Mouse (Mus musculus) stomach, embryonic 15.5 days (tissue): ENCODE measurements around the gene S100pbp. TPM values are rescaled to one million over a fixed set of nuclear protein-coding genes. Genes with fewer than 3 reads are reported as not detected.
A peak's percentile ranks its signal among the peaks of the same experiment; 100 is the strongest.

Experiments used
- ATAC-seq: fragments of 200-750 bp; cut with Nextera tagmentation; 2 replicates; pipeline ENCODE4 v1.8.0; 2017; ENCODE audit warnings: low read depth, moderate number of reproducible peaks, moderate TSS enrichment; ENCODE audit not compliant: insufficient read depth, low FRiP score
- H3K27ac ChIP-seq: fragments of 300-500 bp; sonication (generic); 2 replicates; pipeline ENCODE4 v1.5.1; 2015; ENCODE audit warnings: mild to moderate bottlenecking, inconsistent platforms
- H3K27me3 ChIP-seq: fragments of 300-500 bp; sonication (generic); replicated peaks from 2 replicates; pipeline ENCODE4 v1.6.1; 2015; ENCODE audit warnings: inconsistent platforms
- H3K36me3 ChIP-seq: fragments of 300-500 bp; sonication (generic); 2 replicates; pipeline ENCODE4 v1.6.1; 2015; ENCODE audit warnings: inconsistent platforms
- H3K4me1 ChIP-seq: fragments of 300-500 bp; sonication (generic); 2 replicates; pipeline ENCODE4 v1.6.1; 2015; ENCODE audit warnings: inconsistent platforms
- H3K4me2 ChIP-seq: fragments of 300-500 bp; sonication (generic); 2 replicates; pipeline ENCODE4 v1.6.1; 2015; ENCODE audit warnings: mild to moderate bottlenecking, inconsistent platforms
- H3K4me3 ChIP-seq: fragments of 300-500 bp; sonication (generic); replicated peaks from 2 replicates; pipeline ENCODE4 v1.5.1; 2015; ENCODE audit warnings: inconsistent platforms
- H3K9ac ChIP-seq: fragments of 300-500 bp; sonication (generic); 2 replicates; pipeline ENCODE4 v1.6.1; 2015; ENCODE audit warnings: inconsistent platforms
- H3K9me3 ChIP-seq: fragments of 300-500 bp; sonication (generic); 2 replicates; pipeline ENCODE4 v1.6.1; 2016; ENCODE audit warnings: inconsistent platforms
- WGBS: fragments of 180-500 bp; shearing (Covaris S2); methylation state at CpG from one replicate; pipeline ENCODE4 v1.1.7; 2015; 5-methylcytosine and 5-hydroxymethylcytosine counted together
- polyA plus RNA-seq: library from polyadenylated mRNA; unstranded; fragments of >200 nt; fragmentation: Nextera tagmentation; extraction: Ambion mirVana; gene quantifications from 2 replicates; pipeline ENCODE4 v1.2.1, GENCODE M21; 2015

The S100pbp gene
- polyA plus RNA-seq, 1 experiment from 2014 or later = 13.1 TPM

DNA sequence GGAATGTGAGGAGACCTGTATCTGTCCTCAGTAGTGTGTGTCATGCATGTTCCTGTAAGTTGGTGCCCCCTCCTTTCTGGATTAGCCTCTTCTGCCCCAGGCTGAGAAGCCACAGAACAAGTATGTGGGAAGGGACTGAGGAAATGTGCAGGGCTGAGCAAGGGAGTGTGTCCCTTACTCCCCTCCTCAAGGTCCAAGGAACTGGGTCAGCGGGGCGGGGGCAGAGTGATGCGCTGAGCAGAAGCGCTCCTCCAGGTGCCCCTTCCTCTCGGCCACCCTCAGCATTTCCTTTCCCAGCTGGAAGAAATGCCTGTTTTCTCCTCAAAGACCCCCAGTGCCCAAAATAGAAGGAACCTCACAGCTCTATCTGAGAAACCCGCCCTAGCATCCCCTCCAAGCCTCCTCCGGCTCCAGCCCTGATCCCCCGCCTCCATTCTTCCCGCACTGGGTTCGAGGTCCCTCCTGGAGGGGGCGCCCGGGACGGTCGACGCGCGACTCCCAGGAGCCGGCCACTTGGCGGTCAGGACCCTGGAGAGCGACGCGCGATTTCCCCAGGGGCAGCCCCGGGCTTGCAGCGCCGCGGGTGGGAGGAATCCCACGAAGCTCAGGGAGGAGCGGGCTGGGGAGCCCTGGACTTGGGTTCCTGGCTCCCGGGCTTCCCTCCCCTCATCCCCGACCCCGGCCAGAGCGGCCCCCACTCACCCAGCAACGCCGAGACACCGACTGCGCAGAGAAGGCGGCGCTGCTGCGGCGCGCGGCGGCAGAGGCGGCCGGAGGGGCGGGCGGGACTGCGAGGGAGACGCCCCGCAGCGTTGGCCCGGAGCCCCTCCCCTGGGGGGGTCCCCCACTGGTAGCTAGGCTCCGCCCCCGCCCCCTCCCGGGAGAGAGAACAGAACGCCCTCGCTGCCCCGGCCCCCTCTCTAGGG lies 68.7 kb downstream of the S100pbp start:
- peaks cover 34% of the 10 kb centered on the region for H3K27me3 ChIP-seq
- peak overlapping the region; percentile 44 for H3K4me3 ChIP-seq
- peaks cover 24% of the 10 kb centered on the region for H3K4me1 ChIP-seq
- H3K9me3 ChIP-seq = no peaks in the 10 kb centered on the region
- no peak overlapping the region for H3K9ac ChIP-seq
- 1% methylated on average over 54 of the region's 59 CpGs for WGBS
- H3K36me3 ChIP-seq = no peaks in the 10 kb centered on the region
- ATAC-seq = peak; percentile 40
- peak overlapping the region; percentile 93 for H3K4me2 ChIP-seq
- no peak overlapping the region for H3K27ac ChIP-seq

DNA sequence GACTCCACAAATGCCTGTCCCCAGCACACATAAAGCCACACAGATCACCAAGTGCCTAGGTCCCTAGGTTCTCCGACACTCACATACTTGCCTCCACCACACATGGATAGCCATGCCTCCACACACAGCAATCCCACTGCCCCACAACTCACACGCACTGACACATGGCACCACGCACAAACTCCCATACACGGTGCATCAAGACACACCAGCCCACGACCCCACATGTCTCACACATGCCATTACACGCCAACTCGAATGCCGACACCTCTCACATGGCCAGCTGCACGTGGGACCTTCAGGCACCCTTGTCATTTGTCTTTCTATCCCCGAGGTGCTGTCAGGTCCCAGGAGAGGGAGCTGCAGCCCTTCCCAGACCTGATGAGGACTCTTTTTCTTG lies 69.8 kb downstream of the S100pbp start:
- Histone ChIP-seq H3K4me1 (peaks cover 13% of the 10 kb centered on the region; the same call in 1 of the 2 replicates), H3K27me3 (peaks cover 28% of the 10 kb centered on the region)

DNA sequence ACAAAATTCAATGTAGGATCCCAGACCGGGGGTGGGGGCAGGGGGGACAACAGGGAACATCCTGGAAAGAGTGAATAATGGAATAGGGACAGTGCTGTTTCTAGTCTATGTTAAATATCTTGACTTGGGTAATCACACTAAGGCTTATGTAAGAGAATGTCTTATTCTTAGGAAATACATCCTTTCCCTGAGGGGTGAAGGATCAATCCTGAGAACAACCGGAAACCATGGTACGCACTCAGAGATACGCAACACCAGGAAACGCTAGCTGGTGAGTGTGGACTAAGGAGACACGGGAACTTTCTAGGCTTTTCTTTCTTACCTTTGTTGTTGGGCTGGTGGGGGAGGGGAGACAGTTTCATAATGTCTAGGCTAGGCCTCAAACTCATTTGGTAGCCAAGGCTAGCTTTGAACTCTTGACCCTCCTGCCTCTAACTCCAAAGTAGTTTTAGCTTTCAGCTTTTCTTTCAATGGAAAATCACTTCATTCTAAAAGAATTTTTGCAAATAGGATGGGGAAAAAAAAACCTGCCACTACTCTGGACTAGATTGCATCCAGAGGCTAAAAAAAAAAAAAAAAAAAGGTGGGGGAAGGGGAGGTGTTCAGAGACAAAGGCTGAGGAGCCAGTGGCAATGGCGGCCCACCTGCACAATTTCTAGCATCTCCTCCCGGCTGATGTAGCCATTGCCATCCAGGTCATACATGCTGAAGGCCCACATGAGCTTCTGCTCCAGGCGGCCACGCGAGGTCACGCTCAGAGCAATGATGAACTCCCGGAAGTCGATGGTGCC lies 71.6 kb downstream of the S100pbp start:
- H3K4me2 ChIP-seq = no peak overlapping the region
- ATAC-seq = no peak
- H3K9me3 ChIP-seq = no peaks in the 10 kb centered on the region
- H3K9ac ChIP-seq = no peak overlapping the region
- peaks cover 24% of the 10 kb centered on the region for H3K27me3 ChIP-seq
- WGBS = 87% methylated on average over 14 of the region's 14 CpGs
- H3K27ac ChIP-seq = no peak overlapping the region
- peaks cover 19% of the 10 kb centered on the region; the same call in 1 of the 2 replicates for H3K4me1 ChIP-seq
- H3K36me3 ChIP-seq = no peaks in the 10 kb centered on the region
- no peak overlapping the region for H3K4me3 ChIP-seq

More for the DNA sequence above, 69.8 kb downstream of the S100pbp start:
- Histone ChIP-seq H3K9me3 (no peaks in the 10 kb centered on the region), H3K27ac (no peak overlapping the region), H3K9ac (no peak overlapping the region), H3K4me2 (no peak overlapping the region), H3K4me3 (no peak overlapping the region), H3K36me3 (no peaks in the 10 kb centered on the region)
- WGBS = 67% methylated on average over 10 of the region's 10 CpGs
- no peak for ATAC-seq

DNA sequence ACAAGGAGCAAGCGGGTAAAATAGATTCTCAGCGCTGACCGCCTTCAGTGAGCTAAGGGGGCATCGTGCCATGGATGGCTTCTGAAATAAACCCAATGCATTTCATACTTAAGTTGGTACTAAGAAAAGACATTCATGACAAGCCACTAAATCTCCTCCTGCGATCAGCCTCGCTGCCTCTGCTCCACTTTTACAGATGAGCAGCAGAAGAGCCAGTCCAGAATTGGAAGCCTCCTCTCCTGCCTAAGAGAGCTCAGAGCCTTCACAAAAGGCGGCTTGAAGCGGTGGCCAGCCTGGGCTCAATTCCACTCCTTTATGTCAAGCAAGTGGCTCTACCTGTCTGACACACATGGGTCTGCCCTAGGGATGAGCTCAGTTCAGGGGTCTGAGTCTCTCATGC lies 72.8 kb downstream of the S100pbp start:
- peaks cover 17% of the 10 kb centered on the region for H3K27me3 ChIP-seq
- H3K9me3 ChIP-seq = no peaks in the 10 kb centered on the region
- no peak overlapping the region for H3K27ac ChIP-seq
- 90% methylated on average over 8 of the region's 8 CpGs for WGBS
- no peak overlapping the region for H3K9ac ChIP-seq
- H3K4me3 ChIP-seq = no peak overlapping the region
- no peak for ATAC-seq
- no peaks in the 10 kb centered on the region for H3K36me3 ChIP-seq
- H3K4me2 ChIP-seq = no peak overlapping the region
- peaks cover 30% of the 10 kb centered on the region for H3K4me1 ChIP-seq

DNA sequence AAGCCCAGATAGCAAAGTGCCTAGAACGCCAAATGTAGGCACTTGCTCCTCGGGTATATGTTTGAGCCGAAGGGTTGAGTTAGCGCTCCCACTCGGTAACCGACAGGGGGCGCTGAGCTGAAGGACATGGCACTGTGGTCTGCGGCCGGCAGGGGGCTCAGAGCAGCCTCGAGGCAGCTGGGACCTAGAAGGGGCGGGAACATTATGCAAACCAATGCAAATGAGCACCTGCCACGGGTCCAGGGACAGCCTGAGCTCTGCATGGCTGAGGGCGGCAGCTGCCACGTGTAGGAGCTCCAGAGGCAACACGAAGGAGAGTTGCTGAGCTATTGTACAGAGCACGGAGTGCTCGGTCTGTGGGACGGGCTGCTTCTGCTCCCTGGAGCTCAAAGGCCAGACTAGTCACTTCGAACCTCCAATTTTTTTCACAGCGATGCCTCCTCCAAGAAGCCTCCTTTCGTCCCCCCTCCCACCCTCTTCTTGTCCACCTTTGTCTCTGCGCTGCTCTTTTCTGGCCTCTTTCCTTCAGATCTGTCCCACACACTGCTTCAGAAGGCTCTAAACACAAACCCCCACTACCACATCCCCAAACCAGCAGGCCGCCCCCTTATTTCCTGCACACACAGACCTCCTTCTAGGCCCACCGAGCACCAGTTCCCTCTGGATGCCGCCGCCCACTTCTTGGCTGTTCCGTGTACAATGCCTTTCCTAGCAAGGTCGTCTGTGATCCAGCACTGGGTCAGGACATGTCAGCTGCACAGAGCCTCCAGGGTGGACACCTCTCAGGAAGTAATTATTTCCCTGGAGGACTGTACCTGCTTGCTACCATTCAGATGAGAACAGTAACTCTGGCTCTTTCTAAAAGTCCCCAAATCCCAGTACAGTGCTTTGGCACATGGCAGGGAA lies 76.2 kb downstream of the S100pbp start:
- WGBS = 33% methylated on average over 28 of the region's 28 CpGs
- H3K27ac ChIP-seq = no peak overlapping the region
- ATAC-seq = peak; percentile 70
- peaks cover 18% of the 10 kb centered on the region for H3K4me1 ChIP-seq
- no peaks in the 10 kb centered on the region for H3K27me3 ChIP-seq
- no peak overlapping the region for H3K4me3 ChIP-seq
- no peaks in the 10 kb centered on the region for H3K36me3 ChIP-seq
- H3K9ac ChIP-seq = no peak overlapping the region
- no peaks in the 10 kb centered on the region for H3K9me3 ChIP-seq
- no peak overlapping the region for H3K4me2 ChIP-seq

DNA sequence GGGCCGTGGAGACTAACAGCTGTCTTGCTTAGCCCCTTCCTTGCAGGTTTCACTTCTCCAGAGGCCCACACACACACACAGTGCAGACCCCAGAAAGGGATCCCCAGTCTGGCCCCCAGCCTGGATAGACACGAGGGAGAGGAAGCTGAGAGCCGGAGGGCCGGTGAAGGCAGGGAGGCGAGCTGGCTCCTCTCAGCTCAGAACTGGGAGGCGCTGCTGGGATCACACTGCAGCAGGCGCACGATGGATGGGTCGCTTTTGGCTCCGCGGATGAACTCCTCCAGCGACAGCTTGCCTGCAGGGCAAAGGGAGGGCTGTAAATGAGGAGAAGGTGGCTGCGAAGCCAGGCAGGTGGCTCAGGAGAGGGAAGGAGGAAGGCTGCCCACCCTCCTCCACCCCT lies 77.3 kb downstream of the S100pbp start:
- Histone ChIP-seq H3K4me1 (peaks cover 21% of the 10 kb centered on the region), H3K36me3 (no peaks in the 10 kb centered on the region), H3K27ac (0 out of 2 replicates have a peak overlapping the region, but pooled peaks have one; percentile 7), H3K9me3 (no peaks in the 10 kb centered on the region), H3K4me3 (no peak overlapping the region), H3K27me3 (no peaks in the 10 kb centered on the region), H3K4me2 (peak overlapping the region; percentile 34; the same call in 1 of the 2 replicates), H3K9ac (no peak overlapping the region)
- 61% methylated on average over 13 of the region's 13 CpGs for WGBS
- ATAC-seq = peak; percentile 32; the same call in 1 of the 2 replicates

DNA sequence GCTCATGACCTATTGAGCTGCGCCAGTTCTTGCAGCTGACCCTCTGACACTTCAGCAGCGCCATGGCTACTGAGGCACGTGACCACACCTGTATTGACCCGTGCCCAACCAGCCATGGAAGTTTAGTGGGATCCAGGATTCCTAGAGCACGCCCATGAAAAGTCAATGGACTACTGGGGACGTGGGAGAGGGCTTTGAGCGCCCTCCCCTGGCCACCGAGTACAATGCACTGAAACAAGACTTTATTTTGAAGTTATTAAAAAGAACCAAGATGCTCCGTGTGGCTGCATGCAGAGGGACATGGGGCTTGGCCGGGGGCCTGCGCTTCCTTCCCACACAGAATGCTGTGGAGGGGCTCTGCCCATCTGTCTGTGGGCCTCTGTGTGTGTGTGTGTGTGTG lies 78.2 kb downstream of the S100pbp start:
- no peaks in the 10 kb centered on the region for H3K36me3 ChIP-seq
- whole genome bisulfite sequencing = 54% methylated on average over 11 of the region's 11 CpGs

DNA sequence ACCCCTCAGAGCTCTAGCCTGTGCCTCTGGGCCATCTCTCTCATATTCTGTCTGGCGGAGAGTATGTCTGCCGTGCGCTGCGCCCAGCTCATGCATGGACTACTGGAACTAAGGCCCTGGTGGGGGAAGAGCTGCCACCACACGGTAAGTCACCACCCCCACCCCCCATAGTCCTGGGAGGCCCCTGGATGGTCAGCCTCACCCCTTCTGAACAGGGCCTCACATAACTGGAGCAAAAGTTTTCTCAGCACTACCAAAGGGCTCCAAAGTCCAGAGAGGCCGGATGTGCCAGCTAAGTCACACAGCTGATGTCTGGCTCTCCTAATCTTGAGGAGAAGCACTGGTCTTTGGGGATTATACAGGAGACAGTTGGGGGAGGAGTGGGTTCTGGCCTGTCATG lies 78.7 kb downstream of the S100pbp start:
- WGBS = 81% methylated on average over 6 of the region's 6 CpGs
- no peak overlapping the region for H3K27ac ChIP-seq
- H3K4me2 ChIP-seq = no peak overlapping the region
- no peaks in the 10 kb centered on the region for H3K36me3 ChIP-seq
- no peaks in the 10 kb centered on the region for H3K9me3 ChIP-seq
- no peak for ATAC-seq
- no peak overlapping the region for H3K4me3 ChIP-seq
- no peak overlapping the region for H3K9ac ChIP-seq
- no peaks in the 10 kb centered on the region for H3K27me3 ChIP-seq
- H3K4me1 ChIP-seq = peaks cover 26% of the 10 kb centered on the region

More for the DNA sequence above, 78.2 kb downstream of the S100pbp start:
- Histone ChIP-seq H3K27me3 (no peaks in the 10 kb centered on the region), H3K9me3 (no peaks in the 10 kb centered on the region), H3K9ac (no peak overlapping the region), H3K4me1 (peaks cover 25% of the 10 kb centered on the region), H3K4me3 (no peak overlapping the region), H3K4me2 (no peak overlapping the region), H3K27ac (no peak overlapping the region)
- ATAC-seq = no peak

DNA sequence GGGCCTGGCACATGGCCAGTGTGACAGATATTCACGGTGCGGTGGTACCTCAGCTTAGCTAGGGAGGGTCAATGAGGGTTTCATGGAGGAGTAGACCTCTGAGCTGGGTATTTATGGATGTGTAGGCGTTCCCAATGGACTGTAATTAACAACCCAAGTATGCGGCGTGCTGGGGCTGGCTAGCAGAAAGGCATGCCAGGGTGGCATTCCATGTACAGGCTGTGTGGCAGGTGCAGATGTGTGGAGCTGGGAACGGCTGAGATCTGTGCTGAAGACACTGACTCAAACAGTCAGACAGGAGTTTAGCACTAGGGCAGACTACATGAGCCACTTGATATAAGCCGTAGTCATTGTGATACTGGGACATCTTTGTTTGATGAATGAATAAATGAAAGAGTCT lies 80.9 kb downstream of the S100pbp start:
- no peak overlapping the region for H3K4me3 ChIP-seq
- H3K27ac ChIP-seq = no peak overlapping the region
- no peak for ATAC-seq
- H3K4me1 ChIP-seq = peaks cover 33% of the 10 kb centered on the region
- H3K9ac ChIP-seq = no peak overlapping the region
- WGBS = 81% methylated on average over 7 of the region's 7 CpGs
- H3K4me2 ChIP-seq = no peak overlapping the region
- peaks cover 3% of the 10 kb centered on the region; the same call in 1 of the 2 replicates for H3K27me3 ChIP-seq
- no peaks in the 10 kb centered on the region for H3K36me3 ChIP-seq
- no peaks in the 10 kb centered on the region for H3K9me3 ChIP-seq

DNA sequence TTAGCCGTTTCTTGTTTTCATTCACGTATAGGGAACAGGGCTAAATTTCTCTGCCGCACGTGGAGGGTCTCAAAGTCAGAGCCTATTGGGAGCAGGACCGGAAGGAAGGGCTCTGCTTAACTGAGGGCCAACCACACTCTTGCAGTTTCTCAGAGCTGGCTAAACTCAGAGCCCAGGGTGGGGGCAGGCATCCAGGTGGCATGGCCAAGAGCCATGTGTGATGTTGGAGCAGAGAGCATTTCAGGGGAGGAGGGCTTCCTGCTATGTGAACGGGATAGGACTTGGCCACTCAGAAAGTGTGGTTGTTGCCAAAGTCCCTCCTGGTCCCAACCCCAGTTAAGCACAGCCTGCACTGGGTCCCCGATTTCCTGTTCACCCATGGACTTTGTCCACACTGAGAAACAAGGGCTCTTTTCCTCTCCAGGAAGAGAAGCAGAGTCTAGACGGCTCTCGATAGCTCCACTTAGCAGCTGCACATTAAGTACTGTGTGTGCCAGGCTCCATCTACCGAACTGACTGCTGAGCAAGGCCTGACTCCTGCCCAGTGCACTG lies 82.1 kb downstream of the S100pbp start:
- no peak for ATAC-seq
- H3K27ac ChIP-seq = peak overlapping the region; percentile 16; the same call in 1 of the 2 replicates
- no peaks in the 10 kb centered on the region for H3K36me3 ChIP-seq
- peaks cover 3% of the 10 kb centered on the region; the same call in 1 of the 2 replicates for H3K27me3 ChIP-seq
- peaks cover 22% of the 10 kb centered on the region for H3K4me1 ChIP-seq
- no peaks in the 10 kb centered on the region for H3K9me3 ChIP-seq
- no peak overlapping the region for H3K4me2 ChIP-seq
- no peak overlapping the region for H3K4me3 ChIP-seq
- 55% methylated on average over 10 of the region's 10 CpGs for WGBS
- H3K9ac ChIP-seq = no peak overlapping the region

DNA sequence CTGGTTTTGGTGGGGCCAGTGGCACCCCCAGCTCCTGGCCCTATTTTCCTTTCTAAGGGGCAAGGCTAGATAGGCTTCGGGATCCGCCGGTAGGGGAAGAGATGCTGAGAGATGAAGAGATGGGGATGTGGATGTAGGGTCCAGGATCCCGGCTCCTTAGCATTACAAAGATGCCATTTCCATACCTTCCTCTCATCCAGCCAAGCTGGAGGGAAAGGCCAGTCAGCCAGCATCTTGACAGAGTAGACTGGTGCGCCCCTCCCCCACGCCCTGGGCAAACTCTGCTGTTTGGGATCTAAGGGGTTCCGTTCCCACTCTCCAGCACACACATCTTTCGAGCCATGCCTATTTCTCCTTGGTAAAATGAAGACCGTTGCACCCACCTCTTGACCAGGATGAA lies 83.5 kb downstream of the S100pbp start:
- 33% methylated on average over 9 of the region's 9 CpGs for WGBS
- Histone ChIP-seq H3K27me3 (peaks cover 3% of the 10 kb centered on the region; the same call in 1 of the 2 replicates), H3K9me3 (no peaks in the 10 kb centered on the region), H3K4me2 (peak overlapping the region; percentile 48), H3K9ac (no peak overlapping the region), H3K4me3 (peak overlapping the region; percentile 33), H3K36me3 (no peaks in the 10 kb centered on the region), H3K4me1 (0 out of 2 replicates have a peak, but pooled peaks cover 15% of the 10 kb centered on the region), H3K27ac (no peak overlapping the region)
- no peak for ATAC-seq
